Mouse (Mus musculus) left cerebral cortex, adult 2 months (tissue): ENCODE results near the gene Muc4. TPM values are rescaled to one million over a fixed set of nuclear protein-coding genes. Genes with fewer than 3 reads are reported as not detected.
A peak's percentile ranks its signal among the peaks of the same experiment; 100 is the strongest.

Source experiments
- DNase-seq, 2 experiments: peaks; one replicate each; pipeline ENCODE4 v3.0.0; 2021 to 2022; ENCODE audit warnings: low spot score in 2 of 2, mixed read lengths in 1 of 2; ENCODE audit errors: extremely low spot score in 1 of 2
- H3K27ac ChIP-seq: fragments of 200-600 bp; 2 replicates; pipeline ENCODE4 v1.8.1; 2022
- H3K4me3 ChIP-seq: fragments of 200-600 bp; 2 replicates; pipeline ENCODE4 v1.8.1; 2022
- CTCF ChIP-seq: fragments of 200-600 bp; IDR thresholded peaks from 2 replicates; pipeline ENCODE4 v1.8.1; 2022; ENCODE audit warnings: antibody characterized with exemption, mild to moderate bottlenecking, moderate library complexity
- intact Hi-C: fragments of 180-260 bp; cut with DNase I; formaldehyde crosslinking; loops from one replicate; pipeline ENCODE4 v1.15.1; 2025
- total RNA-seq, 2 experiments: library from RNA; stranded (reverse); gene quantifications; 2 replicates each; pipeline ENCODE4 v1.2.3; 2021

Gene Muc4
- total RNA-seq, 2 experiments from 2014 or later = not detected

- no peak overlapping the region for H3K27ac ChIP-seq
These were observed 77.2 kb downstream of the Muc4 start for GRCm38 (mm10) chr16:32812888-32813361.

DNA sequence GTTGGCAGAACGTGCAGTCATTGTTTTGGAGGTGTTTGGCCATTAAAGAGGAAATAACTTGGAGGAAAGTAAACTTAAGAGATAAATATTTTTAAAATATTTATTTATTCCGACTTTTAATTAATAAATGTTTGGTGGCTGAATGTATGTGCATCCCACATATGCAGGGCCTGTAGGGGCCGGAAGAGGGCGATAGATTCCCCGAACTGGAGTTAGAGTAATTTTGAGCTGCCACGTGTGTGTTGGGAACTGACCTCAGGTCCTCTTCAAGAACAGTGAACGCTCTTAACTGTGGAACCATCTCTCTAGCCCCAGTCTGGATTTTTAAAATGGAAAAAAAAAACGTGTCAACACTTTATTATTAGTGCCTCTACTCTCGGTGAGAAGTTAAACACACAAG is 77.7 kb downstream of the Muc4 start:
- Histone ChIP-seq H3K27ac (no peak overlapping the region), H3K4me3 (no peak overlapping the region)
- TF ChIP-seq CTCF = no peak
- DNase-seq = no peak
- intact Hi-C loops = loop anchor here (5.0 to 10.0 kb wide), 3 partner anchors 74 to 341 kb away; no protein-coding TSS in a partner anchor

More at GRCm38 (mm10) chr16:32812888-32813361, 77.2 kb downstream of the Muc4 start:
- H3K4me3 ChIP-seq = no peak overlapping the region
- intact Hi-C loops = loop anchor here (5.0 to 10.0 kb wide), 3 partner anchors 74 to 342 kb away; no protein-coding TSS in a partner anchor
- TF ChIP-seq CTCF = peak; percentile 80
- peak; percentile 77 to 81 for DNase-seq

DNA sequence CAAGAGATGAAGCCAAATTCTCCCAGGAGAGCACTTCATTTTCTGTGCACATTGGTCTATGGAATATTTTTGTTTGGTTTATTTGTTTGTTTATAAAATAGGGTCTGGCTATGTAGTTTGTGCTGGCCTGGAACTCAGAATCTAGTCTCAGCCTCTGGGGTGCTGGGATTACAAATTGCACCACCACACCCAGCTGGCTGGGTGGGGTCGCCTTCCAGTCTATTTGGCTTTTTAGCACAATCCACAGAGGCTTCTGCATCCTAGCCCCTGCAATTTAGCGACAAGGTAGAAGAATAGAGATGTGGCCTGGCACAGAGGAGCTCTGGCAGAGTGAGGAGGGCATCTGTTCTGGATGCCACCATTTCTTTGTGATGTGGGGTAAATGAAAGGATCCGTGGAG is 78.1 kb downstream of the Muc4 start:
- no peak for TF ChIP-seq CTCF
- no peak for DNase-seq
- no peak overlapping the region for H3K4me3 ChIP-seq
- no peak overlapping the region for H3K27ac ChIP-seq
- intact Hi-C loops = loop anchor here (5.0 to 10.0 kb wide), 3 partner anchors 74 to 341 kb away; no protein-coding TSS in a partner anchor

- TF ChIP-seq CTCF = no peak
- intact Hi-C loops = loop anchor here (5.0 to 10.0 kb wide), 3 partner anchors 73 to 340 kb away; no protein-coding TSS in a partner anchor
- H3K4me3 ChIP-seq = peak overlapping the region; percentile 31
These were observed 78.9 kb downstream of the Muc4 start for GRCm38 (mm10) chr16:32814539-32814938.

GRCm38 (mm10) chr16:32815160-32815605 is 79.5 kb downstream of the Muc4 start:
- intact Hi-C loops = loop anchor here (10.0 kb wide), 1 partner anchor 340 kb away; no protein-coding TSS in a partner anchor
- H3K27ac ChIP-seq = no peak overlapping the region
- no peak for TF ChIP-seq CTCF
- no peak for DNase-seq
- H3K4me3 ChIP-seq = peak overlapping the region; percentile 31

More at GRCm38 (mm10) chr16:32814539-32814938, 78.9 kb downstream of the Muc4 start:
- no peak overlapping the region for H3K27ac ChIP-seq
- DNase-seq = peak; percentile 18 to 20

- intact Hi-C loops = loop anchor here (10.0 kb wide), 1 partner anchor 337 kb away; no protein-coding TSS in a partner anchor
- no peak overlapping the region for H3K27ac ChIP-seq
- no peak for TF ChIP-seq CTCF
- H3K4me3 ChIP-seq = no peak overlapping the region
- DNase-seq = no peak
These were observed 82.3 kb downstream of the Muc4 start for GRCm38 (mm10) chr16:32818036-32818435.

DNA sequence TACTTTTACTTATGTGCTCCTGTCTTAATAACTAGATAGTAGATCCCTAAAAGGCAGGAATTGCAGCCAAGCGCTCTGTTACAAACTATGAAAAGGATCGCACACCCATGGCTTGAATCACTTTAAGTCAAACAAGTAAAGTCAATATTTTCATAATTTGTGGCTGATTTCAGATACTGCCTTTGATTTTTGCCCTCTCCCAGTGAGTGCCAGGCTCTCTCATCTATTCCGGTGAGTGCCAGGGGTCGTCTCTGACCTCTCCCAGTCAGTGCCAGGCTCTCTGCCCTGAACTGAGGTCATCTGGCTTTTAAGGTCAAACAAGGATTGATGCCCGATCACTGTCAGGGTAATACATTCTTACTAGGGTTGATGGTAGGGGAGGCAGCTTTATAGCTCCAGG is 82.8 kb downstream of the Muc4 start:
- no peak for DNase-seq
- intact Hi-C loops = loop anchor here (10.0 kb wide), 1 partner anchor 336 kb away; no protein-coding TSS in a partner anchor

GRCm38 (mm10) chr16:32821772-32822449 is 86.2 kb downstream of the Muc4 start:
- TF ChIP-seq CTCF = no peak
- Histone ChIP-seq H3K27ac (no peak overlapping the region), H3K4me3 (no peak overlapping the region)
- intact Hi-C loops = no loop called here
- no peak for DNase-seq

More for the DNA sequence above, 82.8 kb downstream of the Muc4 start:
- no peak for TF ChIP-seq CTCF
- H3K27ac ChIP-seq = no peak overlapping the region
- H3K4me3 ChIP-seq = no peak overlapping the region

GRCm38 (mm10) chr16:32822450-32822827 is 86.8 kb downstream of the Muc4 start:
- DNase-seq = no peak
- Histone ChIP-seq H3K4me3 (no peak overlapping the region), H3K27ac (no peak overlapping the region)
- no peak for TF ChIP-seq CTCF
- intact Hi-C loops = no loop called here

- no peak for DNase-seq
- intact Hi-C loops = no loop called here
- H3K27ac ChIP-seq = no peak overlapping the region
- no peak overlapping the region for H3K4me3 ChIP-seq
- TF ChIP-seq CTCF = no peak
These were observed 87.2 kb downstream of the Muc4 start for GRCm38 (mm10) chr16:32822881-32823280.

- no peak for TF ChIP-seq CTCF
- no peak overlapping the region for H3K27ac ChIP-seq
- no peak overlapping the region for H3K4me3 ChIP-seq
- intact Hi-C loops = no loop called here
- DNase-seq = no peak
These were observed 87.8 kb downstream of the Muc4 start for GRCm38 (mm10) chr16:32823487-32823886.

- TF ChIP-seq CTCF = no peak
- Histone ChIP-seq H3K27ac (no peak overlapping the region), H3K4me3 (no peak overlapping the region)
- no peak for DNase-seq
- intact Hi-C loops = no loop called here
These were observed 88.4 kb downstream of the Muc4 start for GRCm38 (mm10) chr16:32824061-32824460.
